Mouse (Mus musculus): Measurements from ENCODE around the gene Prtn3.

The Prtn3 gene

GRCm38 (mm10) chr10:79874290-79874862 is at the start of gene Prtn3, which contains the start of gene Plppr3:
TSS of gene Prtn3 (plus strand) at chr10:79874476.
TSS of gene Plppr3 (minus strand) at chr10:79874634.
- peak; percentile 67 for DNase-seq (ENCODE audit: low read depth, low spot score)

DNA sequence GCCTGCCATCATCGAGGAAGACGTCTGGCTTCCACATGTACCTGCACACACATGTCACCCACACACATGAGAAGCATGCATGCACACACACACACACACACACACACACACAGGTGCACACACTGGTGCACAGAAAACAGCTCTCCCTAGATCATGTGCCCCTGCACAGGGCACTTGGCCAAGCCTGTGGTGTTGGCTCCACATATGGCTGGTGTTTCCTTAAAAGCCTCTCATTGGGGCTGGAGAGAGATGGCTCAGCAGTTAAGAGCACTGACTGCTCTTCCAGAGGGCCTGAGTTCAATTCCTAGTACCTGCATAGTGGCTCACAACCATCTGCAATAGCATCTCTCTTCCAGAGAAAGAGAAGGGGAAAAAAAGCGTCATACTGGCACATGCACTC is 42.7 kb upstream of the Prtn3 start:
- no peak for DNase-seq (ENCODE audit: low read depth, low spot score)

DNA sequence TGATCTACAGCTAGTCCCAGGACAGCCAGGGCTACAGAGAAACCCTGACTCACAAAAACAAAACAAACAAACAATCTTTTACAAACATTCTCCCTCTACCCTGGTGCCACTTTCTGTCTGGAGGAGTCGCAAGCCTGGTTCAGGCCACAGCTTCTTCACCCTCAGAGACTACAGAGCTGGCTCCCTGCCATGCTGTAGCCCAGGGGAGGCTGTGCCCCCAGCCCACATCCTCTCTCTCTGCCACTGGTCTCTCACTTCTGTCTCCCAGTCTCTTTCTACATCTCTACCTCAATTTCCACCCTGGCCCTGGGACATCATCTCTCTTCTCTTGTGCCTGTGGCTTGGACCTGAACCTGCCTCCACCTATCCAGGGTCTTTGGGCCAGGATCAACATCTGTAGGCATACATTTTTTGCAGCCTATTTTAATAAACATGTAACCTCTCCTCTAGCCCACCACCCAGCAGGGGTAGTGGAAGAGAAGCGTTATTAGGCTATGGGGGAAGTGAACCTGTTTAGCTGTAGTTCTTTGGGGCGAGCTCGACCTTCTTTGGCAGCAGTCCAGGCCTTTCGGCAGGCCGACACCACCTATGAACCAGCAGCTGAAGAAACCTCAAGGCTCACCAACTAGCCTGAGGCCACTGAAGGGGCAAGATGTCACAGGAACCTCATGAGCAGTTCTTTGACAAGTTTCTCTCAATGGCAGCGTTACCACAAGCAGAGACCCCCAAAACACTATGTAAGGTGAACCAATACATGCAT is 42.1 kb upstream of the Prtn3 start:
- DNase-seq (ENCODE audit: low read depth, low spot score) = no peak

- no peak for DNase-seq (ENCODE audit: low read depth, low spot score)
These were observed 41.5 kb upstream of the Prtn3 start for GRCm38 (mm10) chr10:79832786-79833181.

DNA sequence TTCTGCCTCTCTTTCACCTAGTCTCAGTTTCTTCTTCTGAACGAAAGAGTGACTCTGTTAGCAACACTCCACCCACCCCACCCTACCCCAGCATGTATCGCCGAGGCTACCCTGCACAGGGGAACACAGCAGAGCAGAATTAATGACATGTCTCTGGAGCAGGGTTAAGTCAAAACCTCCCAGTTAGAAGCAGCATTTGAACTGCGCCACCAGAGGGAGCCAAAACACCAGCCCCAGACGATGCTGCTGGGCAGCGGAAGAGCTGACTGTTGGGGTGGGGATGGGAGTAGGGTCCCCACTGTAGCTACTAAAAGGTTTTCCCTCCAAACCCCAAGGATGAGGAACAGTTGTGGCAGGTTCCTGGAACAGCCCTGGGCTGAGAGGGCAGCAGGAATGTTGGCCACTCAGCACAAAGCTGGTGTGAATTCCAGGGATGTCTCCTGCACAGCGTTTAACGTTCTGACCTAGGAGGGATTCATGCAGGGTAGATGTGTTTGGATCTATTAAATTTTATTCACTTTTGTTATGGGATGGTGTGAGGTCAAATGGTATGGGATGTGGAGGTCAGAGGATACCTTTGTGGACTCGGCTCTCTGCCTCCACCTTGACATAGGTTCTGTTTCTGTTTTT is 39.4 kb upstream of the Prtn3 start:
- peak; percentile 76 for DNase-seq (ENCODE audit: low read depth, low spot score)

DNA sequence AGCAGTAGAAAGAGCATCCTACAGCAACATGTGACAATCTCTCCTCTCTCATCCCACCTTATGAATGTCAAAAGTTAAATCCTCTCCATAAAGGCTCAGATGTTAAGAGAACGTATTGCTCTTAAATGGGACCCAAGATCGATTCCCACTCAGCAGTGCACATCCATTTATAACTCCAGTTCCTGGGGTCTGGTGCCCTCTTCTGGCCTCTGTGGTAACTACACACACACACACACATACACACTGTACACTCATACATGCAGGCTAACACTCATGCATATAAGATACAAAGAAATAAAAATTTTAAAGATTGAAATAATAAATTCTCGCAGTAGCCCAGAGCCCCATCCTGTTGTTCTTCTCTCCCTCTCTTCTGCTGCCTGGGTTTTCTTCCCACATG is 37.4 kb upstream of the Prtn3 start:
- peak; percentile 74 for DNase-seq (ENCODE audit: low read depth, low spot score)

- no peak for DNase-seq (ENCODE audit: low read depth, low spot score)
These were observed 36.1 kb upstream of the Prtn3 start for GRCm38 (mm10) chr10:79838151-79838550.

DNA sequence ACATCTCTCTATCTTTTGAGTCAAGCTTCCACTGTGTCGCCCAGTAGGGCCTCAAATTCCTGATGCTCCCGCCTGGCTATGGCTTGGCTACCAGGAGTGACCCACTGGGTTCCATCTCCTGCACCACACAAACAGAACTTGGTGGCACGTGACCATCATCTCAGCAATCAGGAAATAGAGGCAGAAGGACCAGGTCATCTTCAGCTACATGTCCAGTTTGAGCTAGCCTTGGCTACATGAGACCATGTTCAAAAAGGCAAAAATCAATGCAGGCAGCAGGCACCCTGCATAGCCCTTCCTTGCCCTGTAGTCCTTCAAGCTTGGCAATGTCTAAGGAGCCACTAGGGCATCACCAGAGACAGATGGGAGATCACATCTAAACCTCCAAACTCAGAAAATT is 34.2 kb upstream of the Prtn3 start:
- no peak for DNase-seq (ENCODE audit: low read depth, low spot score)

DNA sequence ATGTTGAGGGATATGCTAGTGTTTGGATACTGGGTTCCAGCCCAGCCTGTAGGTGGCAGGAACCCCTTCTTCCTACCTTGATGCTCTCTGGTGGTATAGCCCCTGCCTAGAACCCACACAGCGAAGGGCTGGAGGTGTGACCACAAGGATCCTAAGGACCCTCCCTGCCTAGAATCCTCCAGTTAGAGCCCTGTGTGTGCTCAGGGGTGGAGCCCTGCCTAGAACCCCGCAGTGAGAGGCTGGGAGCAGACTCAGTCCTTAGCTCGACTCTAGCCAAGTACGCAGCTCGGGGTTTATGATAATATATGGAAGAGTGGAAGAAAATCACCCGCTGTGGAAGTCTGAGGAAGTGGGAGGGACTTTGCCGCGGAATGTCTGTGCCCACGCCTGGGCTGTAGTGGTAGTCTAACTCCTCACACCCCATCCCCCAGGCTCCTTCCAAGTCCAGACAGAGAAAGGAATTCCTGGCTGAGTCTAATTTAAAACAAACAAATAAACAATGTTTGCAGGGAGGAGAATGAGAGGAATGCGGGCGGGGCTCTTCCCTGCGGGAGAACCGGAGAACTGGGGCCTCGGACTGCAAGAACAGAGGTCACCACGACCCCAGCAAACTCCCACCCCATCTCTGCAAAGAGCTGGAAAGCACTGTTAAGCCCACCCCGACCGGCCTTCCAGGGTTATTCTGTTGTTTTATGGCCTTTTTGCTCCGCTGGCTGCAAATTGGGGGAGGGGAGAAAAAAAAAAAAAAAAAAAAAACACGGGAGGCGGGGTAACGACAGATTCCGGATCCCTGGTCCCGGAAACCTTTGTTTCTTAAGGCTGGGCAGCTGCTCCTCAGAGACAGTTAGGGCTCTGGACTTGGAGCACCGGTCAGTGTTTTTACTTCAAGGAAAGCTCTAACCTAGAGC is 33.4 kb upstream of the Prtn3 start:
- peak; percentile 100 for DNase-seq (ENCODE audit: low read depth, low spot score)

DNA sequence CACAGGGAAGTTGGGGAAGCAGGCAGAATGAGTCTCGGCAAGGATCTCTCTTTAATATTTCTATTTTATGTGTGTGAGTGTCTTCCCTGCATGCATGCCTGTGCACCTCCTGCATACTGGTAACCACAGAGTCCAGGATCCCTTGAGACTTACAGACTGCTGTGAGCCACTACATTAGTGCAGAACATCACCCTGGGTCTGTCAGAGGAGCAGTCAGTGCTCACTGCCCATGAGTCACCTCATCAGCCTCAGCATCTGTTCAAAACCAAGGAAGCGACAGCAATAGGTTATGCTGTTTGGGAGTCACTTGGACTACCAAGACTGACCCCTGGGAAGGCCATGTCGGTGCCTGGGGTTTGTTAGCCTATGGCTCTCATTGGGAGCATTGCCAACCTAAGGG is 32.0 kb upstream of the Prtn3 start:
- DNase-seq (ENCODE audit: low read depth, low spot score) = no peak

- peak; percentile 57 for DNase-seq (ENCODE audit: low read depth, low spot score)
These were observed 30.8 kb upstream of the Prtn3 start for GRCm38 (mm10) chr10:79843476-79843875.

DNA sequence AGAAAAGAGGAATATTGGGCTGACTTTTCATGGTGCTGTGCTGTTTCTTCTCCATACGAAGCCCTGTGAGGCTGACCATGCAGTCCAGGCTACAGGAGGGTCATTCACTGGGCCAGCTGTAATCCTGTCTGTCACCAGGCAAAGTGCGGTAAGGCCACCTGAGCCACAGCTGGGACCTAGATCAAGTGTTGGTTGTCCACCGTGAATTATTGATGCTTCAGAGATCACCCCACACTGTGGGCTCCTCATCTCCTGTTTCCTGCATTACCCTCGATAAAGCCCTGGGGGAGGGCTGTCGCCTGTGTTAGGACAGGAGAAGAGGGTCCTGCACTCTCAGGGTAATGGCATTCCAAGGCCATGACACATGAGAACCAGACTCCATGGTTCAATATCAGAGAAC is 27.7 kb upstream of the Prtn3 start:
- no peak for DNase-seq (ENCODE audit: low read depth, low spot score)

DNA sequence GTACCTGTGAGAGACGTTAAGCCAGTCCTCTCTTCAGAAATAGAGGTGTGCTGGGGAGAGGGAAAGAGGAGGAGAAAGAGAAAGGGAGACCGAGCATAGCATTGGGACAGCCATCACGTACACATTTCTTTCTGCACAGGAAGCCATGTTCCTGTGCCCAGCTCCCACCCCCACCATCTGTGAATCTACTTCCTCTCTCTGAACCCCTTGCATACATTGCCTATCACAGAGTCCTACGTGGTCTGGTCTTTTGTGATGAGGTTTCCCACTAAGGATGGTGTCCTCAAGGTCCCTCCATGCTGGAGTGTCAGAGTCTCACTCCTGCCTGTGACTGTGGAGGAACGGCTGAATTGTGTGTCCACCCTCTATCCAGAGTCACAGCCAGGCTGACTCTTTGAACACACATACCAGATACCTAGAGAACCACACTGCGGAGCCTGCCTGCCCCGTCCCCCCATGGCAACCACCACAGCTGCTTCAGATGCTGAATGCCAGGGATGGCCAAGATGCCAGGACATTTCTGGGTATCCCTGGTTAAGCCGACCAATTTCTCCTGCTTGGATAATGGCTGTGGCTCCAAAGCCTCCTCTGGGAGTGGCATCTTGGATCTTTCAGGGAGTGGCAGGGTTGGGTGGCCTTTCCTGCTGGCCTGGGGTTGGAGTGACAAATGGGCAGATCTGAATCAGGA is 24.2 kb upstream of the Prtn3 start:
- DNase-seq (ENCODE audit: low read depth, low spot score) = no peak

GRCm38 (mm10) chr10:79851653-79852052 is 22.6 kb upstream of the Prtn3 start:
- no peak for DNase-seq (ENCODE audit: low read depth, low spot score)

DNA sequence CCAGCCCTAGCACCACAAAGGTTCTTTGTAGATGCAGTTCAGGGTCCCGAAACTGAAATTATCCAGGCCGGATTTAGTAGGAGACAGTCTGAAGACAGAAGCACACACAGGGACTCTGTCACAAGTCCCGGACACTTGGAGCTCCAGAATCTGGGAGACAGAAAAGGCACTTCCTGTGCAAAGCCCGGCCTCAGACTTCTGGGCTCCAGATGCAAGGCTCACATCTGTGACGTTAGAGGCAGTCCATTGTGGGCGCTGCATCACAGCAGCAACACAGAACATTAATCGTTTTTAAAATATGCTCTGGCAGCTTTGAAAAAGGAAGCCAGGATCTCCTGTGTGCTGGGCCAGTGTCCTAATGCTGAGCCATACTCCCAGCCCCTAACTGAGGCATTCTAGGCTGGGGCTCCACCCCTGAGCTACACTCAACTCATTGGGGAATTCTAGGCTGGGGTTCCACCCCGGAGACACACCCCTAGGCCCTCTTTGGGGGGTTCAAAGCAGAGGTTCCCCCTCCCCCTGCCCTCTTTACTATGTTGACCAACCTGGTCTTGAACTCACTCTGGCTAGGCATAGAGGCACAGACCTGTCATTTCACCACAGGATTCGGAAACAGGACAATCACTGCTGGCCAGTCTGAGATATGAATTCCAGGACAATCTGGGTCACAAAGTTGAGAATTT is 22.0 kb upstream of the Prtn3 start:
- DNase-seq (ENCODE audit: low read depth, low spot score) = peak; percentile 56

- DNase-seq (ENCODE audit: low read depth, low spot score) = peak; percentile 50
These were observed 21.4 kb upstream of the Prtn3 start for GRCm38 (mm10) chr10:79852827-79853226.

DNA sequence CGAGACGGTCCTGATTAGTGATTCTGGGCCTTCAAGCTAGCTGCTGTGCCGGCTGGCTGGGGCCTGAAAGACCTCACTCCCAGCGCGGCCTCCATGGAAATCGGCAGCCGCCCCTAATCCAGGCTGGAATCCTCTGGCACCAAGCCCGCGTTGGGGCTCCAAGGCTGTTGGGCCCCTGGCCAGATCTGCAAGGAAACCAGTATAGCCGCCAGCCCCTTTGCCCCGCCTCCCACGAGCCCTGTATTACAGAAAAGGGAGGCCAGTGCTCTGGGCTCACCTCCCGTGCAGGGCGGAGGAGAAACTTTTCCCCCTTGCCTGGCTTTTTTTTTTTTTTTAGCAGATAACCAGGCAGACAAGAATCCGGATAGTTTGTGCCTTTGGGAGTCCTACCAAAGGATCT is 20.9 kb upstream of the Prtn3 start:
- peak; percentile 93 for DNase-seq (ENCODE audit: low read depth, low spot score)

- peak; percentile 100 for DNase-seq (ENCODE audit: low read depth, low spot score)
These were observed 20.1 kb upstream of the Prtn3 start, which contains the start of gene Ptbp1 for GRCm38 (mm10) chr10:79853860-79854795. TSS of gene Ptbp1 (plus strand) at chr10:79854427.

GRCm38 (mm10) chr10:79854801-79855541 is 19.3 kb upstream of the Prtn3 start:
- peak; percentile 89 for DNase-seq (ENCODE audit: low read depth, low spot score)
